Mouse (Mus musculus) midbrain, embryonic 15.5 days (tissue): Measurements from ENCODE around the gene Gm20388. TPM values are rescaled to one million over a fixed set of nuclear protein-coding genes. Genes with fewer than 3 reads are reported as not detected.

Source experiments
- ATAC-seq: fragments of 200-750 bp; cut with Nextera tagmentation; replicated peaks from 2 replicates; pipeline ENCODE4 v1.8.0; 2017; ENCODE audit warnings: moderate TSS enrichment
- H3K27ac ChIP-seq: fragments of 300-500 bp; sonication (generic); 2 replicates; pipeline ENCODE4 v1.5.1; 2015; ENCODE audit warnings: mild to moderate bottlenecking, inconsistent platforms
- H3K27me3 ChIP-seq: fragments of 300-500 bp; sonication (generic); replicated peaks from 2 replicates; pipeline ENCODE4 v1.6.1; 2015; ENCODE audit warnings: inconsistent platforms
- H3K36me3 ChIP-seq: fragments of 300-500 bp; sonication (generic); replicated peaks from 2 replicates; pipeline ENCODE4 v1.6.1; 2015; ENCODE audit warnings: inconsistent platforms
- H3K4me1 ChIP-seq: fragments of 300-500 bp; sonication (generic); 2 replicates; pipeline ENCODE4 v1.6.1; 2015; ENCODE audit warnings: inconsistent platforms
- H3K4me2 ChIP-seq: fragments of 300-500 bp; sonication (generic); 2 replicates; pipeline ENCODE4 v1.6.1; 2015; ENCODE audit warnings: inconsistent platforms, mild to moderate bottlenecking, moderate library complexity
- H3K4me3 ChIP-seq: fragments of 300-500 bp; sonication (generic); 2 replicates; pipeline ENCODE4 v1.5.1; 2015; ENCODE audit warnings: mild to moderate bottlenecking, inconsistent platforms
- H3K9ac ChIP-seq: fragments of 300-500 bp; sonication (generic); 2 replicates; pipeline ENCODE4 v1.6.1; 2015; ENCODE audit warnings: mild to moderate bottlenecking, inconsistent platforms
- H3K9me3 ChIP-seq: fragments of 300-500 bp; sonication (generic); 2 replicates; pipeline ENCODE4 v1.6.1; 2016; ENCODE audit warnings: inconsistent platforms
- WGBS: fragments of 180-500 bp; shearing (Covaris S2); methylation state at CpG from one replicate; pipeline ENCODE4 v1.1.7; 2015; ENCODE audit warnings: mixed read lengths; 5-methylcytosine and 5-hydroxymethylcytosine counted together
- polyA plus RNA-seq: library from polyadenylated mRNA; unstranded; fragments of >200 nt; fragmentation: Nextera tagmentation; extraction: Ambion mirVana; gene quantifications from 2 replicates; pipeline ENCODE4 v1.2.1, GENCODE M21; 2015

Gm20388 gene
- polyA plus RNA-seq, 1 experiment from 2014 or later: 5.6 TPM

GRCm38 (mm10) chr8:122676621-122677480, 2766.2 kb downstream of the Gm20388 start:
- H3K4me1 ChIP-seq: peaks cover 78% of the 10 kb centered on the region
- 11% methylated on average over 16 of the region's 16 CpGs for WGBS
- no peaks in the 10 kb centered on the region for H3K27me3 ChIP-seq
- H3K27ac ChIP-seq: peak overlapping the region; percentile 95
- ATAC-seq: peak; percentile 48; the same call in 1 of the 2 replicates
- peak overlapping the region; percentile 77 for H3K4me2 ChIP-seq
- H3K4me3 ChIP-seq: peak overlapping the region; percentile 88
- no peaks in the 10 kb centered on the region for H3K36me3 ChIP-seq
- H3K9ac ChIP-seq: peak overlapping the region; percentile 84
- H3K9me3 ChIP-seq: no peaks in the 10 kb centered on the region

GRCm38 (mm10) chr8:122677481-122678021, 2766.9 kb downstream of the Gm20388 start:
- peak overlapping the region; percentile 95 for H3K27ac ChIP-seq
- peak; percentile 15 for ATAC-seq
- peaks cover 71% of the 10 kb centered on the region for H3K4me1 ChIP-seq
- no peaks in the 10 kb centered on the region for H3K36me3 ChIP-seq
- no peaks in the 10 kb centered on the region for H3K9me3 ChIP-seq
- peak overlapping the region; percentile 88 for H3K4me3 ChIP-seq
- WGBS: under 1% methylated on average over 35 of the region's 35 CpGs
- peak overlapping the region; percentile 84 for H3K9ac ChIP-seq
- H3K27me3 ChIP-seq: no peaks in the 10 kb centered on the region
- H3K4me2 ChIP-seq: peak overlapping the region; percentile 77

GRCm38 (mm10) chr8:122678061-122678895, 2767.6 kb downstream of the Gm20388 start:
- under 1% methylated on average over 91 of the region's 127 CpGs for WGBS
- peak overlapping the region; percentile 95 for H3K27ac ChIP-seq
- H3K36me3 ChIP-seq: no peaks in the 10 kb centered on the region
- H3K4me1 ChIP-seq: peaks cover 64% of the 10 kb centered on the region
- peak overlapping the region; percentile 88 for H3K4me3 ChIP-seq
- no peaks in the 10 kb centered on the region for H3K27me3 ChIP-seq
- H3K9me3 ChIP-seq: no peaks in the 10 kb centered on the region
- ATAC-seq: peak; percentile 75
- peak overlapping the region; percentile 77 for H3K4me2 ChIP-seq
- peak overlapping the region; percentile 84 for H3K9ac ChIP-seq

- H3K9me3 ChIP-seq: no peaks in the 10 kb centered on the region
- H3K4me2 ChIP-seq: peak overlapping the region; percentile 77
- peak overlapping the region; percentile 84 for H3K9ac ChIP-seq
- WGBS: under 1% methylated on average over 14 of the region's 14 CpGs
- no peaks in the 10 kb centered on the region for H3K27me3 ChIP-seq
- no peaks in the 10 kb centered on the region for H3K36me3 ChIP-seq
- H3K27ac ChIP-seq: peak overlapping the region; percentile 95
- no peak; the same call in 1 of the 2 replicates for ATAC-seq
- peak overlapping the region; percentile 88 for H3K4me3 ChIP-seq
- peaks cover 58% of the 10 kb centered on the region for H3K4me1 ChIP-seq
Observed at GRCm38 (mm10) chr8:122678896-122679210, 2768.2 kb downstream of the Gm20388 start.

- 29% methylated on average over 11 of the region's 11 CpGs for WGBS
- no peak for ATAC-seq
- peak overlapping the region; percentile 88 for H3K4me3 ChIP-seq
- H3K9me3 ChIP-seq: no peaks in the 10 kb centered on the region
- no peaks in the 10 kb centered on the region for H3K36me3 ChIP-seq
- H3K27me3 ChIP-seq: no peaks in the 10 kb centered on the region
- peak overlapping the region; percentile 77 for H3K4me2 ChIP-seq
- peak overlapping the region; percentile 95 for H3K27ac ChIP-seq
- H3K9ac ChIP-seq: 0 out of 2 replicates have a peak overlapping the region, but pooled peaks have one; percentile 17
- H3K4me1 ChIP-seq: peaks cover 53% of the 10 kb centered on the region
Observed at GRCm38 (mm10) chr8:122679325-122679920, 2768.8 kb downstream of the Gm20388 start.

GRCm38 (mm10) chr8:122680171-122680570, 2769.5 kb downstream of the Gm20388 start:
- Histone ChIP-seq H3K4me3 (no peak overlapping the region), H3K4me1 (peaks cover 45% of the 10 kb centered on the region), H3K27ac (peak overlapping the region; percentile 95), H3K36me3 (no peaks in the 10 kb centered on the region), H3K9ac (no peak overlapping the region), H3K4me2 (0 out of 2 replicates have a peak overlapping the region, but pooled peaks have one; percentile 2), H3K27me3 (no peaks in the 10 kb centered on the region), H3K9me3 (no peaks in the 10 kb centered on the region)
- ATAC-seq: no peak
- WGBS: 31% methylated on average over 7 of the region's 7 CpGs

GRCm38 (mm10) chr8:122682820-122683219, 2772.2 kb downstream of the Gm20388 start:
- Histone ChIP-seq H3K4me2 (no peak overlapping the region), H3K4me1 (peaks cover 24% of the 10 kb centered on the region), H3K9ac (no peak overlapping the region), H3K9me3 (no peaks in the 10 kb centered on the region), H3K27ac (no peak overlapping the region), H3K27me3 (no peaks in the 10 kb centered on the region), H3K4me3 (no peak overlapping the region), H3K36me3 (no peaks in the 10 kb centered on the region)
- 89% methylated on average over 11 of the region's 11 CpGs for WGBS
- no peak for ATAC-seq

GRCm38 (mm10) chr8:122685097-122685861, 2774.6 kb downstream of the Gm20388 start:
- no peak overlapping the region for H3K4me2 ChIP-seq
- no peak overlapping the region for H3K9ac ChIP-seq
- H3K4me3 ChIP-seq: no peak overlapping the region
- H3K36me3 ChIP-seq: no peaks in the 10 kb centered on the region
- no peaks in the 10 kb centered on the region for H3K27me3 ChIP-seq
- 86% methylated on average over 19 of the region's 19 CpGs for WGBS
- H3K4me1 ChIP-seq: peaks cover 5% of the 10 kb centered on the region
- H3K9me3 ChIP-seq: no peaks in the 10 kb centered on the region
- no peak for ATAC-seq
- H3K27ac ChIP-seq: no peak overlapping the region

GRCm38 (mm10) chr8:122686879-122687278, 2776.2 kb downstream of the Gm20388 start:
- WGBS: 65% methylated on average over 9 of the region's 9 CpGs

GRCm38 (mm10) chr8:122689315-122689714, 2778.7 kb downstream of the Gm20388 start:
- Histone ChIP-seq H3K9ac (no peak overlapping the region), H3K4me1 (no peaks in the 10 kb centered on the region), H3K36me3 (no peaks in the 10 kb centered on the region), H3K4me3 (no peak overlapping the region), H3K27ac (no peak overlapping the region), H3K4me2 (no peak overlapping the region), H3K27me3 (no peaks in the 10 kb centered on the region), H3K9me3 (no peaks in the 10 kb centered on the region)
- ATAC-seq: no peak
- 93% methylated on average over 1 of the region's 1 CpGs for WGBS

More at GRCm38 (mm10) chr8:122686879-122687278, 2776.2 kb downstream of the Gm20388 start:
- no peak overlapping the region for H3K4me2 ChIP-seq
- H3K4me3 ChIP-seq: no peak overlapping the region
- no peaks in the 10 kb centered on the region for H3K27me3 ChIP-seq
- H3K9ac ChIP-seq: no peak overlapping the region
- no peaks in the 10 kb centered on the region for H3K36me3 ChIP-seq
- H3K4me1 ChIP-seq: no peaks in the 10 kb centered on the region
- no peak for ATAC-seq
- no peak overlapping the region for H3K27ac ChIP-seq
- no peaks in the 10 kb centered on the region for H3K9me3 ChIP-seq

- Histone ChIP-seq H3K4me1 (no peaks in the 10 kb centered on the region), H3K4me3 (no peak overlapping the region), H3K36me3 (no peaks in the 10 kb centered on the region), H3K4me2 (no peak overlapping the region), H3K9ac (no peak overlapping the region), H3K27me3 (no peaks in the 10 kb centered on the region), H3K27ac (no peak overlapping the region), H3K9me3 (no peaks in the 10 kb centered on the region)
- WGBS: 79% methylated on average over 6 of the region's 6 CpGs
- ATAC-seq: no peak
Observed at GRCm38 (mm10) chr8:122691018-122691417, 2780.4 kb downstream of the Gm20388 start.
